Mouse (Mus musculus): ENCODE results near the gene Map2k5. TPM values are rescaled to one million over a fixed set of nuclear protein-coding genes. Genes with fewer than 3 reads are reported as not detected.

Gene Map2k5
- polyA plus RNA-seq, 1 experiment from 2014 or later, result 9.2 TPM

DNA sequence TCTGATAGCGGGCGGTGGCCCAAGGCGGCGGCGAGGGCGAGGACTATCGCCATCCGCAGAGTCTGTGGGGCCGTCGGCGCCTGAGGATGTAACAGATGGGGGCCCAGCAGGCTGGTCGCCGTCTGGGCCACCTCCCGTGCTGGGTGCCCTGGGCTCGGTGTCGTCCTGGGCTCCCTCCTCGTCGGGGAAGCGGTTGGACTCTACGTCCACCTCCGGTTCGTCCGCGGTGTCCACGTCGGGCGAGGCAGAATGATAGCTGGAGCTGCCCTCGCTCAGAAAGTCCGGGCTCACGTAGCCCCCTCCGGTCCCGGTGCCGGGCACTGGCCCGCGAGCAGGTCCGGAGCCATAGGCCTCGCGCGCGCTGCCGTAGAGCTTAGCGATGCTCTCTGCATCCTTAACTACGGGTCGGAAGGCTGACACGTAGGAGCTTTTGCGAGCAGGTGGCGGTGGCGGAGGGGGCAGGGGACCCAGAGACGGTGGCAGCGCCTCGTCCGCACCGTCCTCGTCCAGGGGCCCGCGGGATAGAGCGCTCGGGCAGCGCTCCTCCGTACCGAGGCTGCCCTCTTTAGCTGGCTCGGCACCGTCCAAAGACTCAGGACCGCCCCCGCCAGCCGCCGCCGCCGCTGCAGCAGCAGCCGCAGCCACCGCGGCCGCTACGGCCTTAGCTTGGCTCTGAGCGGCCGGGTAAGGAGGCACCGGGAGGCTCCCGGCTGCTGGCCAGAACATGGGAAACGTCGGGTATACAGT, 233.0 kb downstream of the Map2k5 start:
- ATAC-seq (ENCODE audit: insufficient read depth), result no peak
- Histone ChIP-seq H3K9me3 (replicated peaks) (no peaks in the 10 kb centered on the region), H3K4me1 (replicated peaks) (peaks cover 39% of the 10 kb centered on the region), H3K9ac (no peak overlapping the region), H3K27me3 (peaks cover 100% of the 10 kb centered on the region), H3K36me3 (replicated peaks) (no peaks in the 10 kb centered on the region), H3K27ac (replicated peaks) (no peak overlapping the region), H3K4me2 (no peak overlapping the region), H3K4me3 (replicated peaks) (peak overlapping the region; percentile 10; the same call in 1 of the 2 replicates)
- 2% methylated on average over 80 of the region's 80 CpGs for WGBS (ENCODE audit: insufficient replicate concordance)

DNA sequence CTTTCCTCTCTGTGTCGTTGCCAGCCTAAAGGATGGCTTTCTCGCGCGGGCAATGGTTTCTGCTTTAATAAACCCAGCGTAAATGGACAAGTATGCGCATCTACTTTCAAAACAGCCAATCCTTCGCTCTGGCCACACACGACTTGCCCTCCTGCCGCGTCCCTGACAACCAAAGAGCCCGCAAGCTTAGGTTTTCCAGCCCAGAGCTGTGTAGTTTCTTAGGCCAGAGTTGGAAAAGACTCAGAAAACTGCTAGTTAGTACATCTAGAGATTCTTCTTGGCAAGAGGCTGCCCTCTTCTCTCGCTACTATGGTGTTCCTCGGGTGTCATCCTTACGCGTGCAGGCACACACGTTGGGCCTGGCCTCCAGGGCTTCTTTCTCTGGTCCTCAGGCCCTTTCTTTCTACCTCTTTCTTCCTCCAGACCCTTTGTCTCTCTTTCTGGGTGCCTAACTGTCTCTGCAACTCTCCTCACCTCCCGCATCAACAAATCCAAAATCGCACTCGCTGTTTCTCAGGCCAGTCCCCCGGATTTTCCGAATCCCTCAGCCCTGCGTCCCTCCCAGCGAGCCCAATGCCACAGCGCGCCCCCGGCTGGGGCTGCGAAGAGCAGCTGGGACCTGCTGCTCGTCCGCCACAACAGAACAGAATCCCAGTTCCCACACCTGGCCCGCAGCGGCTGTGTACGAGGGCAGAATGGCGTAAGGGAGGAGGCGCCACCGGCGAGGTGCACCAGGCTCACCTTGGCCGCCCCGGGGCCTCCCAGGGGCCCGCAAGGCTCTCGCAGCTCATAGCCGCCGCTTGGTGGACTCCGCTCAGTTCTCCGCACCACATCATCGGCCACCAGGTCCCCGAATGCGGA, 233.8 kb downstream of the Map2k5 start:
- H3K4me2 ChIP-seq, result no peak overlapping the region
- H3K27ac ChIP-seq (replicated peaks), result no peak overlapping the region
- ATAC-seq (ENCODE audit: insufficient read depth), result no peak
- H3K36me3 ChIP-seq (replicated peaks), result no peaks in the 10 kb centered on the region
- 2% methylated on average over 47 of the region's 47 CpGs for whole genome bisulfite sequencing (ENCODE audit: insufficient replicate concordance)
- H3K4me1 ChIP-seq (replicated peaks), result peaks cover 33% of the 10 kb centered on the region
- no peaks in the 10 kb centered on the region for H3K9me3 ChIP-seq (replicated peaks)
- H3K9ac ChIP-seq, result no peak overlapping the region
- no peak overlapping the region for H3K4me3 ChIP-seq (replicated peaks)
- H3K27me3 ChIP-seq, result peaks cover 100% of the 10 kb centered on the region

DNA sequence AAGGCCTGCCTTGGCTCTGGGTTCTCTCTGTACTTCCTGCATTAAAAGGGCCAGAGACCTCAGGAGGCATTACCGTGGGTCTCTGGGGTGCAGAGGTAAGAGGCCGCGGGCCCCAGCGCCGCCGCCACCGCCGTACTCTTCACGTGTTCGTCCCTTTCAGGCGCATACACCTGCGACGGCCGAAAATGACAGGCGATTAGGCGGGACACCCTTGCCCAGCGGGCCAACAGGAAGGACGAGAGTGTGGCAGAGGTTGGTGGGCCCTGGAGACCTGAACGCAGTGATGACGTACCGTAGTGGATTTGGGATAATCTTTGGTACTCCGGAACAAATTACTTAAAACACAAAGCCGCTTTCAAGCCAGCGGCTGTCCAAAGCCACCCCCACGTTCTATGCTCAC, 234.5 kb downstream of the Map2k5 start:
- Histone ChIP-seq H3K27ac (replicated peaks) (no peak overlapping the region), H3K4me3 (replicated peaks) (no peak overlapping the region), H3K36me3 (replicated peaks) (no peaks in the 10 kb centered on the region), H3K9ac (no peak overlapping the region), H3K4me1 (replicated peaks) (peaks cover 28% of the 10 kb centered on the region), H3K27me3 (peaks cover 100% of the 10 kb centered on the region), H3K4me2 (no peak overlapping the region), H3K9me3 (replicated peaks) (no peaks in the 10 kb centered on the region)
- ATAC-seq (ENCODE audit: insufficient read depth), result no peak
- 2% methylated on average over 25 of the region's 25 CpGs for WGBS (ENCODE audit: insufficient replicate concordance)

DNA sequence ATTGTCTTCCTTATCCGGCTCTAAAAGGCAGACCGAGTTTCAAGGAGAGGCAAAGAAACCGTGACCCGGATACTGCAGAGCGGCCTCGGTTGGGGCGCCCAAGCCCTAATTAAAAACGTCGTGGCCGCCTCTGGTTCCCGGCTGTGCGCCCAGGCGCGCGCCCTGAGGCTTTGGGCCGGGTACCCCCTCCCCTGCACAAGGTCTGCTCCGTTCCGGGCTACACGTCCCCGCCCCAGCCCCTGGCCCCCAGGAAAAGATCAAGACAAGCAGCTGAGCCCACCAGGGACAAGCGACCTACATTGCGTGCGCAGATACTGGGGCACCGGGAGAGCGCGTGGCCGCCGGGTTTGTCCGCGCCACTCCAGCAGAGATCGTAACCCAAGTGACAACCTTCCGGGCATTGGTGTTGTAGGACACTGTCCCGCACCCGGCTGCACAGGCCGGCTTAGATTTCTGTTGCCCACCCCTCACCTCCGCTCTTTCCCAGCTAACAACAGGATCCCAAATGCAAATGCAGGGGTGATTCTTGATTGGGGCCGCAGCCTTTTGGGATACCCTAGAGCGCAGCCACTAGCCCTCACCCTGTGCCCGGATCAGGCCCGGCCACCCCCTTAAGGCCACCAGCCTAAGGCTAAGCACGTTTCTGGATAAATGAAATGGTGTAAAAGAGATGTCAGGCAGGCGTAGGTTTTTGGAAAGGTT, 235.2 kb downstream of the Map2k5 start:
- ATAC-seq (ENCODE audit: insufficient read depth), result no peak
- 1% methylated on average over 42 of the region's 42 CpGs for WGBS (ENCODE audit: insufficient replicate concordance)
- Histone ChIP-seq H3K9ac (no peak overlapping the region), H3K4me2 (no peak overlapping the region), H3K4me1 (replicated peaks) (peaks cover 28% of the 10 kb centered on the region), H3K27ac (replicated peaks) (no peak overlapping the region), H3K27me3 (peaks cover 100% of the 10 kb centered on the region), H3K9me3 (replicated peaks) (no peaks in the 10 kb centered on the region), H3K36me3 (replicated peaks) (no peaks in the 10 kb centered on the region), H3K4me3 (replicated peaks) (no peak overlapping the region)

DNA sequence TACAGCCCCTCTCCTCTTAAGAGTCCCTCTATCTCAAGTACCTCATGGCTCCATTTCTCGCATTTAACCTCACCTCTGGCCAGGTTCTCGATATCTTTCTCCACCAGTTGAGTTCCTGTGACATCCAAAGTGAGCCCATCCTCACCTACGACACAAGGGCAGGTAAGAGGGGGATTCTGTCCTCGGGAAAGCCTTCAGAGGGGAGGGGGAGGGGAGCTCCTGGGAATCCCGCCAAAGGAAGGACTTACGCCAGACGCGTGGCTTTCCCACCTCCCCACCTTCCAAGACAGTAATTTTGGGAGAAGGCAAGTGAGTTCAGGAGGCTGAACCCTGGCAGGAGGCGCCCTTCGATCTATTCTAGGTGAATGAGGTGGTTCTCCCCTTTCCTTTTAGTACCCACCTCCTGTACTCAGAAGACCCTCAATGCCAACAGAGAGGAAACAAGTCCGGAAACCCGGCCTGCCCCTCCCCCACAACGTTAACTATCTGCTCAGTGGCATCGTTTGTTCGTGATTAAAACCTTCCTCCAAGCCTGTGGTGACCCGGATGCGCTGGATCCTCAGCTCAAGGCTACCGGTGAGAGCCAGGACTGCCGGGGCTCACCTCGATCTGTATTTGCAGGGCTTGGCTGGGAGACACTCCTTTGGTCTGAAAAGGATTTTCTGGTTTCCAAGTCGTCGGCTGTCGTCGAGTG, 235.9 kb downstream of the Map2k5 start:
- no peak overlapping the region for H3K9ac ChIP-seq
- H3K27me3 ChIP-seq, result peaks cover 100% of the 10 kb centered on the region
- H3K4me1 ChIP-seq (replicated peaks), result peaks cover 27% of the 10 kb centered on the region
- no peaks in the 10 kb centered on the region for H3K9me3 ChIP-seq (replicated peaks)
- no peaks in the 10 kb centered on the region for H3K36me3 ChIP-seq (replicated peaks)
- ATAC-seq (ENCODE audit: insufficient read depth), result no peak
- WGBS (ENCODE audit: insufficient replicate concordance), result 2% methylated on average over 24 of the region's 24 CpGs
- no peak overlapping the region for H3K27ac ChIP-seq (replicated peaks)
- H3K4me2 ChIP-seq, result no peak overlapping the region
- H3K4me3 ChIP-seq (replicated peaks), result no peak overlapping the region

DNA sequence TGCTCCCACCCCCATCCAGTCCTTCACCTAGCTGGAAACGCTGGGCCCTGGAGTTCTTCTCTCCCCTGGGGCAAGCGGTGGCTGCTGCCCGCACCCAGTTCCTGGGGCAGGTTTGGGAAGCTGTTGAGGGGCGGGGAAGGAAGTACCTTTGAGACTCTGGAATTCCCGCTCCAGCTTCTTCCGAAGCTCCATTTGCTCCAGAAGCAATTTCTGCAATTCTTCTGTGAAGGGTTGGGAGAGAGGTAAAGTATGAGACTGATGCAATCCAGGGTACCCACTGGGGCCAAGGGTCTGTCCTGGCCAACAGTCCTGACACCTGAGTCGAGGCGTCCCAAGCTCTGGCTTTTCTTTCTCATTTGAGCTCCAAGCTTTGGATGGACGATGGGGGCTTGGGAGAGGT, 237.5 kb downstream of the Map2k5 start:
- Histone ChIP-seq H3K9ac (no peak overlapping the region), H3K27ac (replicated peaks) (no peak overlapping the region), H3K4me3 (replicated peaks) (no peak overlapping the region), H3K4me2 (no peak overlapping the region), H3K36me3 (replicated peaks) (no peaks in the 10 kb centered on the region), H3K4me1 (replicated peaks) (peaks cover 17% of the 10 kb centered on the region), H3K27me3 (peaks cover 100% of the 10 kb centered on the region), H3K9me3 (replicated peaks) (no peaks in the 10 kb centered on the region)
- no peak for ATAC-seq (ENCODE audit: insufficient read depth)
- 3% methylated on average over 9 of the region's 9 CpGs for WGBS (ENCODE audit: insufficient replicate concordance)

DNA sequence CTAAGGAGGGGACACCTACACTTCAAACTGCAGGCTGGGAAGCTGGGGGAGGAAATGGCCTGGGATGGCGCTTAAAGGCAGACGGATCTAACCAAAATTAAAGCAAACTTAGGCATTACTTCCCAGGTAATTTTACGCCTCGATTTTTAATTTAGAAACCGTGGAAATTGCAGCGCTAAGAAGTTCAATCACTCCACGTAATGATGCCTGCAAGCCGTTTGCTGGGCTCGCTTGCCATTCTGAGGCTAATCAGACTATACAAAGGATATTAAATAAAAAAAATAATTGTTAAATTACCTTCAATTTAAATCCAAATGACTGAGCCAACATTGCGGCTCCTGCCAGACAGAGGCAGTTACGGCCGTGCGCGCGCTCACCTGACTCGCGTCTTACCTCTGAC, 238.0 kb downstream of the Map2k5 start:
- WGBS (ENCODE audit: insufficient replicate concordance), result 8% methylated on average over 17 of the region's 17 CpGs
- Histone ChIP-seq H3K27me3 (peaks cover 100% of the 10 kb centered on the region), H3K9me3 (replicated peaks) (no peaks in the 10 kb centered on the region), H3K4me3 (replicated peaks) (no peak overlapping the region), H3K4me1 (replicated peaks) (peaks cover 12% of the 10 kb centered on the region), H3K4me2 (no peak overlapping the region), H3K36me3 (replicated peaks) (no peaks in the 10 kb centered on the region), H3K9ac (no peak overlapping the region), H3K27ac (replicated peaks) (no peak overlapping the region)
- no peak for ATAC-seq (ENCODE audit: insufficient read depth)

DNA sequence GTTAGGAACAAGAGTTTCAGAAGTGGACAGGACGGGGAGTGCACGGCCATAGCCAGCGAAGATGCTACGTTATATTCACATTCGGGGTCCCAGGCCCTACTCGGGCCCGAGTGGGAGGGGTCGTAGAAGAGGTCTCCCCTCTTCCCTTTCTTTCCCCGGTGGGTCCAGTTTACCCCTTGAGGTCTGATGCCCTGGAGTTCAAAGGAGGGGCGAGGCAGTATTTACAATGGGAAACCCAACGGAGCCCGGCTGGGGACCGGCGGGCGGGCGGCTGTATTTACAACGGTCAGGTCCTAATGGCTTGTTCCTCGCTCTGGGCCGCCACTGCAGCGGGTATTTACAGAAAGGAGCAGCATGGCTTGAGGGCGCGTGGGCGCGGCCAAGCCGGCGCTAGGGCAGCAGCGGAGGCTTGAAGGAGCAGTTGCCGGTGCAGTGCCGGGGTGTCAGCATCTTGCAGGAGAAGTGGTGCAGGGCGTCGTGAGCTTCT, 239.2 kb downstream of the Map2k5 start:
- H3K4me3 ChIP-seq (replicated peaks), result no peak overlapping the region
- no peaks in the 10 kb centered on the region for H3K9me3 ChIP-seq (replicated peaks)
- no peak overlapping the region for H3K27ac ChIP-seq (replicated peaks)
- 3% methylated on average over 31 of the region's 31 CpGs for WGBS (ENCODE audit: insufficient replicate concordance)
- H3K36me3 ChIP-seq (replicated peaks), result no peaks in the 10 kb centered on the region
- no peak overlapping the region for H3K9ac ChIP-seq
- H3K4me2 ChIP-seq, result peak overlapping the region; percentile 3; the same call in 1 of the 2 replicates
- peaks cover 11% of the 10 kb centered on the region for H3K4me1 ChIP-seq (replicated peaks)
- ATAC-seq (ENCODE audit: insufficient read depth), result no peak
- H3K27me3 ChIP-seq, result peaks cover 100% of the 10 kb centered on the region

DNA sequence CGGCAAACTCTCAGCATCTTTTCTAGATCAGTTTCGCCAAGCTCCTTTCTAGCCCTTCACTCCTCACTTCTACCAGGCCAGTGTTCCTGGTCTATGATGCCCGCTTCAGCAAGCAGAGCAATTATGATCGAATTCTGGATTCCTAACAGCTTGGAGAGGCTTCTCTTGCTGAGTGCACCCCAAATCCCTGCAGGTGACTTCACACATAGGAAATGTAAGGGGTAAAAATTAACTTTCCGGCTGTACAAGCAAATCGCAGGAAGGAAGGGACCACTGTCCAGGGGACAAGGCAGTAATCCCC, 240.1 kb downstream of the Map2k5 start:
- Histone ChIP-seq H3K4me1 (replicated peaks) (peaks cover 13% of the 10 kb centered on the region), H3K27ac (replicated peaks) (no peak overlapping the region), H3K9me3 (replicated peaks) (no peaks in the 10 kb centered on the region), H3K4me2 (no peak overlapping the region), H3K27me3 (peaks cover 99% of the 10 kb centered on the region), H3K9ac (no peak overlapping the region), H3K36me3 (replicated peaks) (no peaks in the 10 kb centered on the region), H3K4me3 (replicated peaks) (no peak overlapping the region)
- WGBS (ENCODE audit: insufficient replicate concordance), result 3% methylated on average over 6 of the region's 6 CpGs
- no peak for ATAC-seq (ENCODE audit: insufficient read depth)

DNA sequence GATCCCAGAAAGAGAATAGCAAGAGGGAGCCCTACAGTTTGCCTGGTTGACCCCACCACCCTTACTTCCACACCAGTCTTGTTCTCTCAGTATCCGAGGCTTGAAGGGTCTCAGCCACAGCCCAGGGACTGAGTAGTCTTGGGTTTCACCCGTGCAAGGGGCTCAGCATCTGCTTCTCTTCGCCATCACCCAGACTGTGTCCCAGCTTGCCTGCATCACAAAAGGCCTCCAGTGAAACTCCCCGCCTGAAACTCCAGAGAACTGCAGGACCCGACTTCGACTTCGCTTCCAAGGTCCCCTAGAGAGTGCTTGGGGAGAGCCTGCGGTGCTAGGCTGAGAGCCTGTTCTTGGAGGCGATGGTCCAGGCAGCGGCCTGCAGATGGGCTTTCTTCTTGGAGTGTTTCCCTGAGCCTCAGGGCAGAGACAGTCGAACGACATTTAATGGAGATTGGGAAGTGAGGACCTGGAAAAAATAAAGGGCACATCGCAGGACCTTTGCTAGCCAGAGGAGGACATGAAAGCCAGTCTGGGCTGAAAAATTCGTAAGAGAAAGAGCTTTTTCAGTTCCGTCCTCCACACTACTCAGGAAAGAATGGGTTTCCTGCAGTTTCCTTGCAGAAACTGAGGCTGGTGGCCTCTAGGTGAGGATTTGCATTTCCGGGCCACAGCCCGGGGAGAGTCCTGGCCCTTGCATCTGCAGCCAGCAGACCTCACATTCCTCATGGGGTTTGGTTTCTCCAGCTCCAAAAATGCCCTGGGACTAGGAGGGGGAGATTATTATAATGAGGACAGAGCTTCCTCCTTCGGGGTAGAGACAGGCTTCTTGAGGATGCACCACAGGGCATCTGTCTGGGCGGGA, 240.7 kb downstream of the Map2k5 start:
- WGBS (ENCODE audit: insufficient replicate concordance), result 4% methylated on average over 19 of the region's 19 CpGs
- Histone ChIP-seq H3K27me3 (peaks cover 99% of the 10 kb centered on the region), H3K4me1 (replicated peaks) (peaks cover 18% of the 10 kb centered on the region), H3K27ac (replicated peaks) (no peak overlapping the region), H3K36me3 (replicated peaks) (no peaks in the 10 kb centered on the region), H3K9me3 (replicated peaks) (no peaks in the 10 kb centered on the region), H3K9ac (no peak overlapping the region), H3K4me2 (no peak overlapping the region), H3K4me3 (replicated peaks) (no peak overlapping the region)
- no peak for ATAC-seq (ENCODE audit: insufficient read depth)

Measured in liver, embryonic 15.5 days (tissue).